Mouse (Mus musculus): ENCODE measurements at regions not wholly inside any gene's neighbourhood (a gene's known extent, or its start where the extent isn't known, plus 50 kb on each side); places are given as distances from the start of the nearest gene placed in this dataset.

DNA sequence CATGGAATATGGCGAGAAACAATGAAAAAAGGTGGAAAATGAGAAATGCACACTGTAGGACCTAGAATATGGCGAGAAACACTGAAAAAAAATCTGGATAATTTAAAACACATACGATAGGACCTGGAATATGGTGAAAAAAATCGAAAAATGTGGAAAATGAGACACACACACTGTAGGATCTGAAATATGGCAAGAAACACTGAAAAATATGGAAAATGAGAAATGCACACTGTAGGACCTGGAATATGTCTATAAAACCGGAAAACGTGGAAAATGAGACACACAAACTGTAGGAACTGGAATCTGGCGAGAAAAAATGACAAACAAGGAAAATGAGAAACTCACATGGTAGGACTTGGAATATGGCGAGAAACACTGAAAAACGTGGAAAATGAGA is 76.4 kb upstream of the Vmn1r2 start:
- no peak for TF ChIP-seq POLR2A (IDR thresholded peaks at IDR 0.05; ENCODE audit: borderline replicate concordance, extremely low read depth, insufficient read depth, insufficient read length, poor library complexity, severe bottlenecking)
- TF ChIP-seq CTCF (IDR thresholded peaks at IDR 0.05; ENCODE audit: borderline replicate concordance, extremely low read depth, insufficient read depth, insufficient read length) = no peak

All from brain, embryonic 14.5 days (tissue).